In the genomic region with DNA sequence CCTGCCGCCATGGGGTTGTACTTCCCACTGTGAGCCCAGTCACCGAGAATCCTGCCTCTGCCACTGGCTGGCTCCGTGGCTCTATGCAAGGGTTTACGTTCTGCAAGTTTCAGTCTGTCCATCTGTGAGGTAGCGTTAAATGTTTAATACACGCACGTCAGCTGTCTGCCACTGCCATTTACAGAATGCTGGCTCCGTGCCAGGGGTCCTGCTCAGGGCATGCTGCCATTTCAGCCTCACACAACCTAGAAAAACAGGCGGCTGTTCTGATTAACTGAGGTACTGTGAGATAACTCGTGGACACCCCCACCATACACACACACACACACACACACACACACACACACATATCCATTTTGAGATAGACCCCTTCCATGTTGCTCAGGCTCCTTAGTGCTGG, we compare ENCODE assay signal across 8 mouse cellular contexts. TPM values are rescaled to one million over a fixed set of nuclear protein-coding genes. Genes with fewer than 3 reads are reported as not detected.
A peak's percentile ranks its signal among the peaks of the same experiment; 100 is the strongest.
DNase-seq lines count a peak whose midpoint lies in the region; ATAC-seq lines count a peak whose summit lies in the region.
"Had no signal": no experiment of that assay in that cellular context is flagged by ENCODE, and none has a peak within 500 bp of the region (broad histone marks: within the 10 kb centered on the region; RNA-seq: fewer than 3 reads in every experiment).

No protein-coding gene starts in this region.

- peaks cover 4% of the 10 kb centered on the region; the same call in 1 of the 2 replicates for H3K4me1 ChIP-seq in midbrain, embryonic 11.5 days (ENCODE audit: control insufficient read depth, insufficient read depth, low read length)
- peaks cover 27% of the 10 kb centered on the region for H3K4me1 ChIP-seq in midbrain, embryonic 10.5 days
- H3K4me1 ChIP-seq in forebrain, embryonic 10.5 days: peaks cover 34% of the 10 kb centered on the region
- peaks cover 14% of the 10 kb centered on the region for H3K4me1 ChIP-seq in midbrain, embryonic 15.5 days

- no peaks in the 10 kb centered on the region for H3K9me3 ChIP-seq in midbrain, embryonic 11.5 days (ENCODE audit: control insufficient read depth, low read length)
- no peaks in the 10 kb centered on the region for H3K9me3 ChIP-seq in midbrain, embryonic 10.5 days (replicated peaks)
- H3K9me3 ChIP-seq in forebrain, embryonic 10.5 days: no peaks in the 10 kb centered on the region
- no peaks in the 10 kb centered on the region for H3K9me3 ChIP-seq in midbrain, embryonic 15.5 days
- H3K9me3 ChIP-seq: megakaryocyte, embryonic 14.5 days had no signal

- DNase-seq in midbrain, embryonic 11.5 days (ENCODE audit: low spot score, missing footprints): no peak
- DNase-seq in midbrain, embryonic 10.5 days (ENCODE audit: low spot score): no peak
- DNase-seq in forebrain, embryonic 10.5 days (ENCODE audit: extremely low spot score, low spot score): no peak
- peak; percentile 86 for DNase-seq in heart, postnatal 4 days
- no peak for DNase-seq in layer of hippocampus, postnatal 14 days (ENCODE audit: low spot score in 2 of 2)
- DNase-seq in thymus, postnatal 0 days (ENCODE audit: low spot score): no peak

- no peak overlapping the region for H3K4me2 ChIP-seq in midbrain, embryonic 11.5 days
- H3K4me2 ChIP-seq in midbrain, embryonic 15.5 days: no peak overlapping the region

- no peak overlapping the region for H3K4me3 ChIP-seq in midbrain, embryonic 11.5 days (ENCODE audit: low read depth, low read length)
- H3K4me3 ChIP-seq in midbrain, embryonic 10.5 days: no peak overlapping the region
- no peak overlapping the region for H3K4me3 ChIP-seq in forebrain, embryonic 10.5 days
- no peak overlapping the region for H3K4me3 ChIP-seq in midbrain, embryonic 15.5 days
- H3K4me3 ChIP-seq: megakaryocyte, embryonic 14.5 days had no signal

- H3K9ac ChIP-seq in midbrain, embryonic 11.5 days (ENCODE audit: low read length): 0 out of 2 replicates have a peak overlapping the region, but pooled peaks have one; percentile 5
- H3K9ac ChIP-seq in midbrain, embryonic 15.5 days: no peak overlapping the region

- WGBS in midbrain, embryonic 11.5 days: 63% methylated on average over 10 of the region's 10 CpGs
- WGBS in midbrain, embryonic 10.5 days: 62% methylated on average over 10 of the region's 10 CpGs
- 66% methylated on average over 10 of the region's 10 CpGs for WGBS in forebrain, embryonic 10.5 days
- WGBS in midbrain, embryonic 15.5 days: 25% methylated on average over 10 of the region's 10 CpGs

- H3K36me3 ChIP-seq in midbrain, embryonic 11.5 days (ENCODE audit: control insufficient read depth, insufficient read depth, low read length): no peaks in the 10 kb centered on the region
- H3K36me3 ChIP-seq in midbrain, embryonic 10.5 days: no peaks in the 10 kb centered on the region
- no peaks in the 10 kb centered on the region for H3K36me3 ChIP-seq in forebrain, embryonic 10.5 days (replicated peaks)
- H3K36me3 ChIP-seq in midbrain, embryonic 15.5 days (replicated peaks): no peaks in the 10 kb centered on the region

- no peak for ATAC-seq in midbrain, embryonic 11.5 days (ENCODE audit: low FRiP score)
- no peak for ATAC-seq in midbrain, embryonic 15.5 days (replicated peaks)

- H3K27me3 ChIP-seq in midbrain, embryonic 11.5 days (ENCODE audit: control insufficient read depth, insufficient read depth, low read length): no peaks in the 10 kb centered on the region
- H3K27me3 ChIP-seq in midbrain, embryonic 10.5 days (ENCODE audit: low read depth, poor library complexity, severe bottlenecking): no peaks in the 10 kb centered on the region; the same call in none of the 2 replicates
- H3K27me3 ChIP-seq in forebrain, embryonic 10.5 days (ENCODE audit: poor library complexity, severe bottlenecking): peaks cover 14% of the 10 kb centered on the region
- H3K27me3 ChIP-seq in midbrain, embryonic 15.5 days (replicated peaks): no peaks in the 10 kb centered on the region

- H3K27ac ChIP-seq in midbrain, embryonic 11.5 days (ENCODE audit: low read depth, low read length): no peak overlapping the region
- H3K27ac ChIP-seq in midbrain, embryonic 10.5 days (replicated peaks): no peak overlapping the region
- peak overlapping the region; percentile 58 for H3K27ac ChIP-seq in forebrain, embryonic 10.5 days
- peak overlapping the region; percentile 52; the same call in 1 of the 2 replicates for H3K27ac ChIP-seq in midbrain, embryonic 15.5 days

RNA-seq across cellular contexts. Expression of a gene that starts 8.2 kb away (rescaled TPM):
- 4.9 and 5.3 TPM in 2 replicates for polyA plus RNA-seq in midbrain, embryonic 11.5 days (2014; fragmentation: Nextera tagmentation; extraction: Ambion mirVana)
- polyA plus RNA-seq in midbrain, embryonic 10.5 days (2016; fragmentation: Nextera tagmentation; extraction: Ambion mirVana): 5.7 and 5.8 TPM in 2 replicates
- 5.8 and 7.4 TPM in 2 replicates for polyA plus RNA-seq in forebrain, embryonic 10.5 days (2016; fragmentation: Nextera tagmentation; extraction: Ambion mirVana)
- total RNA-seq in heart, postnatal 4 days (2021): 10 to 100 TPM; 41.1 to 48.7 TPM
- 13.5 and 14.4 TPM in 2 replicates for polyA plus RNA-seq in midbrain, embryonic 15.5 days (2015; fragmentation: Nextera tagmentation; extraction: Ambion mirVana)
- 10 to 100 TPM; 88.6 to 96.3 TPM for total RNA-seq in layer of hippocampus, postnatal 14 days (2021)
- 5.3 and 8.0 TPM in 2 replicates for polyA plus RNA-seq in thymus, postnatal 0 days (2015; fragmentation: Nextera tagmentation; extraction: Ambion mirVana)

RNA-seq across cellular contexts. Expression of a gene that starts 29.0 kb away (rescaled TPM):
- not detected in 2 replicates for polyA plus RNA-seq in midbrain, embryonic 11.5 days (2014; fragmentation: Nextera tagmentation; extraction: Ambion mirVana)
- 0.05 and 0.10 TPM in 2 replicates for polyA plus RNA-seq in midbrain, embryonic 10.5 days (2016; fragmentation: Nextera tagmentation; extraction: Ambion mirVana)
- polyA plus RNA-seq in forebrain, embryonic 10.5 days (2016; fragmentation: Nextera tagmentation; extraction: Ambion mirVana): 0.06 and 0.11 TPM in 2 replicates
- total RNA-seq in heart, postnatal 4 days (2021): under 1 TPM; 0.33 to 0.43 TPM
- polyA plus RNA-seq in midbrain, embryonic 15.5 days (2015; fragmentation: Nextera tagmentation; extraction: Ambion mirVana): 0.06 and 0.27 TPM in 2 replicates
- not detected for total RNA-seq in layer of hippocampus, postnatal 14 days (2021)
- polyA plus RNA-seq in thymus, postnatal 0 days (2015; fragmentation: Nextera tagmentation; extraction: Ambion mirVana): 6.0 and 7.8 TPM in 2 replicates

Comparison
In these comparisons a context has a peak if more than half of its experiments do, and no peak if none do; other contexts are left out.
1. H3K27ac ChIP-seq: peak in forebrain, embryonic 10.5 days (single experiment) and midbrain, embryonic 15.5 days (single experiment); none in midbrain, embryonic 11.5 days (single experiment) and midbrain, embryonic 10.5 days (single experiment).